Mouse (Mus musculus) layer of hippocampus, adult 9-10 months (tissue): ENCODE results near the gene Rtkn.
"Not testable (repeated sequence)": the region's sequence is repeated elsewhere in the genome, so short reads cannot be mapped to it uniquely, and the experiment has no call there.

Experiments
- DNase-seq: peaks from one replicate; pipeline ENCODE4 v3.0.0; 2022; ENCODE audit warnings: low spot score

The Rtkn gene

DNA sequence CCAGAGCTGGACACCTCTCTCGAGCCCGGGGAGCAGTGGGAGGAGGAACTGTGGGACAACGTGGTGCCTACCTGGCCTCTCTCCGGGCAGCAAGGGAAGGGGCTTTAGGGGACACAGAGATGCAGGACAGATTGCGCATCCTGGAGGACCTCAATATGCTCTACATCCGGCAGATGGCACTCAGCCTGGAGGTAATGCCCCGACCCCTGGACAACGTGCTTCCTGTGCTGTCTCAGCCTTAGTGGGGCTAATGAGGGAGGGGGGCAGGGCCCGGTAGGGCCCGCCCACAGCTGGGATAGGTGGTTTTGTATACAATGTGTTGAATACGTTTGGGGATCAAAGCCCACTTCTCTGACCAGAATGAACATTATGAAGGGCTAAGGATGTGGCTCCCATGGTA lies 2.8 kb downstream of the Rtkn start:
- DNase-seq, result no peak

DNA sequence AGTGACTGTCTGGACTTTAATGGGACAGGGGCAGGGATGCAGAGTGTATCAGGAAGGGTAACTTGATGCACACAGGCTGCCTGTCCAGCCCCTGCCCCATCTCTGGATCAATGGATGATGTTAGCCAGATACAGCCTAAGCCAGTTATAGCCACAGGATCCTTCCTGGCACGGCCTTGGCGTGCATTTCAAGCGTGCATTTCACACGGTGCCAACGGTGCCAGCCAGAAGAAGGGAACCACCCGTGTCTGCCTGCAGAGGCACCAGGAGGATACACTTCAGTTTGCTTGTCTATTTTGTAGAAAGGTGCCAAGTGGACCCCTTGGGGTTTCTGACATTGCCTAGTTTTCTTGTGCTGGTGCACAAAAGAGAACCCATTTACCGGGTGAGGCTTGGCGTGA lies 4.8 kb downstream of the Rtkn start:
- DNase-seq, result no peak

DNA sequence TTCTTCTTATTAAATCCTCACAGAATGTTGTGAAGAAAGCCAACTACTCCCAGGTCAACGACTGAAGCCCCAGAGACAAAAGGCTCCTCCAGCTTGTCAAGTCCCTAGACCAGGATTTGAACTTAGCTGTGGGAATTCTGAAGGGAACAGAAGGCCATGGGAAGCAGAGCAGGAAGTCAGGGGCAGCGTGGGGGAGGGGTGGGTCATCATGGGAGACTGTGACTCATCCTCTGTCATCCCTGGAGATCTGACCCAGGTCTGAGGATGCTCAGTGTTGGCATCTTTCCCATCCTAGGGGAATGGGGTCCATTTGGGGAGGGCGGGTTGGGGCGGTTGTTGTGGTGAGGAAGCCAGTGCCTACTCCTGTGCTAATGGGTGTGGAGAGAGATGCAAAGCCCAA lies 6.4 kb downstream of the Rtkn start:
- no peak for DNase-seq

DNA sequence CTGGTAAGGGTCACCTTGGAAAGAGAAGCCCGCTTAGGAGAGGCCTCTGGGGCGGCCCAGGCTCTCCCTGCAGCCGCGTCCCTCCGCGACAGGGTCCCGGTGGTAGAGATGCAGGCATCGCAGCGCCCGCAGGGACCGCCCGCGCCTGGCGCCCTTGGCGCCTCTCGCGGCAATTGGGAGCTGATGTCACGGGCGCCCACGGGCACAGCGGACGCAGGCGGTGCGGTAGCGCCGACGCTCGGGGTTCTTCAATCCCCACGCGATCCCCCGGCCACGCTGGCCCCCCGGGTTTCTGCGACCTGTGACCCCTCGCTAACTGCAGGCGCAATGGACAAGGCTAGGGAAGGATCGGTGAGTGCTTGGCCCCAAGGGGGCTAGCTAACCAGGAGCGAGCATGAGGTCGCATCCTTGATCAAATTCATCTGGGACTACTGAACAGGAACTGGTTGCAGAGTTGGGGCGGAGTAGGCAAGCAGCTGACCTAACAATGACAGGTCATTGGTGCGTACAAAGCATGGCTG lies 7.0 kb downstream of the Rtkn start:
- DNase-seq, result no peak

DNA sequence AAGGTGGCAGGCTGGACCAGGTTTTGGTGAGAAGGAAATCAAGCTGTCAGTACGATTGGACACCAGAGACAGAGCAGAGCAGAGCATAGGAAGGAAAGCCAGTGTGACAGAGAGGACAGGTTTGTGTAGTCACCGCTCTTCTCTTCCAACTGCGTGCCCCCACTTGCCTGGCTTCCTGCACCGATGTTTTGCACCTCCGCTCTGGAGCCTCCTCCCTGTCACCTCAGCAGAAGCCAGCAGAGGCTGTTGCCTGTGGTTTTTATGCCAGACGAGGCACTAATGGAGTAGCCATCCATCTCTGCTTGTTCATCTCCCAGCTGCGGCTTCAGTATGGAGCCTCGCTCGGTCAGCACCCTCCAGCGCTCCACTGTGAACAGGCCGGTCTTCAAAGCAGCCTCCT lies 7.6 kb downstream of the Rtkn start:
- no peak for DNase-seq

DNA sequence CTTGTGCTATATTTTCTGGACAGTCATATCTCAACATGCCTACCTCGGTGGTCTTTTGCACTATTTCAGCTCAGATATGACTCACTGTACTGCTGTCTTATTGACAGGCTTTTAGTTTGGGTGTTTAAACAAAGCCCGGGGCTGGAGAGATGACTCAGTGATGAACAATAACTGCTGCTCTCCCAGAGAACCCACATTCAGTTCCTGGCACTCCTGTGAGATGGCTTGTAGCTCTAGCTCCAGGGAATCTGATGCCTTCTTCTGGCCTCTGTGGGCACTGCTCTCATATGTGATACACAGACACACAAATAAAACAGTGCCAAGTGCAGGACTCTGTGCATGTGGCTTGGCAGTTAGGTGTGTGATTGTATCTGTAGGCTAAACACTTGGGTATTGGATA lies 9.9 kb downstream of the Rtkn start:
- no peak for DNase-seq

DNA sequence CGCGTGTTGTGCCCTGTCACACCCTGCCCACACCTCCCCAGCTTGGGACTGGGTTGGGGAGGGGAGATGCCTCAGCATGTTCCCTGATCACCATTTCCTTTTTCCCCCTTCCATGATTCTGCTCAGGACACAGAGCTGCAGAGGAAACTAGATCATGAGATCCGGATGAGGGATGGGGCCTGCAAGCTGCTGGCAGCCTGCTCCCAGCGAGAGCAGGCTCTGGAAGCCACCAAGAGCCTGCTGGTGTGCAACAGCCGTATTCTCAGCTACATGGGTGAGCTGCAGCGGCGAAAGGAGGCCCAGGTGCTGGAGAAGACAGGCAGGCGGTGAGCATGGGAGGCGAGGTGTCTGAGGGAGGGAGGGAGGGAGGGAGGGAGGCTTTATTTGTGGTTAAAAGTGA lies 10.5 kb downstream of the Rtkn start:
- no peak for DNase-seq

DNA sequence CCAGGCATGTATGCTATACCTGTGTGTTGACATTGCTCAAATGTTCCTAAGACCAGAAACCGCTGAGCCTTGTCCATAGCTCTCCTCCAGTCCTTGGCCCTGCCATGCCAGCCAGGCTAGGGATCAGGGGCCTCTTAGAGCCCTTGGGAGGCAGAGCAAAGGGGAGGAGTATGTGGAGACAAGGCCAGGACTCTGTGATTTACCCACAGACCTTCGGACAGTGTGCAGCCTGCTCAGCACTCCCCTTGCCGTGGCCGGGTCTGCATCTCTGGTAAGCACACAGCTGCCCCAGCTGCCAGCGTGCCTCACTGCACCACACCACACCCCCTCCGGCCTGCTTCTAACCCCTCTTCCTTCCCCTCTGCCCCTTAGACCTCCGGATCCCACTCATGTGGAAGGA lies 12.0 kb downstream of the Rtkn start:
- no peak for DNase-seq

DNA sequence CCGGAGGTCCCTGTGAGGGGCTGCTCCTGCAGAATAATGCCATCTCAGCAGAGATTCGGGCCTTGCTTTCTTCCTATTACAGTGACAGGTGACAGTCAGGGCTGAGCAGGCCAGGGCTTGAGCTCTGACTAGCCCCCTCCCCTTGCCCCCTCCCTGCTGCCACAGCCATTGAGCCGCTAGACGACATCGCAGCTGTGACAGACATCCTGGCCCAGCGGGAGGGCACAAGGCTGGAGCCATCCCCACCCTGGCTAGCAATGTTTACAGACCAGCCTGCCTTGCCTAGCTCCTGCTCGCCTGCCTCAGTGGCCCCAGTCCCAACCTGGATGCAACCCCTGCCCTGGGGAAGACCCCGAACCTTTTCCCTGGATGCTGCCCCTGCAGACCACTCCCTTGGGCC lies 16.5 kb downstream of the Rtkn start:
- DNase-seq, result no peak

DNA sequence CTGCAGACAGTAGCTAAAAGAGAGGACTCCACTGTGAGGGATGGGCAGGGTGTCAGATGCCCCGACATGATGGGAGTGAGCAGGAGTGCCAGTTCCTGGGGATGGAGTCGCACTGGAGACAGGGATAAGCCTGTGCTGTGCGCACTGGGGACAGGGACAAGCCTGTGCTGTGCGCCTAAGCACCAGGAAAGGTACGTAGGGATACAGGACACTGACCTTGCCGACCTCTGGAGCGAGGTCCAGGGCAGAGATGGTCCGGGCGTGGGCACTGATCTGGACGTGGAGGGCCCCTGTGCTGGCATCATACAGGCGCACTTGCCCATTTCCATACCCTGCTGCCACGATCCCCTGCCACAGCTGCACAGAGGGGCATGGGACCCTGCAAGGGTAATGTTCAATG lies 17.8 kb downstream of the Rtkn start:
- no peak for DNase-seq

DNA sequence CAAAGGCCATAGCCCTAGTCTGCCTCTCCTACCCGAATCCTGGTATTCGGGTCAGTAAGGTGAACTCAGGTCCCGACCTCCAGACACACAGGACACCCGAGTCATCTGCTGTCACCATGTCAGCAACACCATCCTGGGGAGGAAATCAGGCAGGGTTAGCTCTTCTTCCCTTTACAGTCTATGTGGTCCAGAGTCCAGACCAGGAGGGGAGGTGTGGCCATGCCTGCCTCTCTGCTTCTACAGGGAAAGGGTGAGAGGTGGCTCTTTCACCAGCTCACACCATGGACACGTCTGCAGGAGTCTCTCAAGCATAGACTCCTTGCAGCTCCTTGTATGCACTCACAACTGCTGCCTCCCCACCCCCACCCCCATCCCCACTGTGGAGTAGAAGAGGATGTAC lies 18.2 kb downstream of the Rtkn start:
- no peak for DNase-seq

DNA sequence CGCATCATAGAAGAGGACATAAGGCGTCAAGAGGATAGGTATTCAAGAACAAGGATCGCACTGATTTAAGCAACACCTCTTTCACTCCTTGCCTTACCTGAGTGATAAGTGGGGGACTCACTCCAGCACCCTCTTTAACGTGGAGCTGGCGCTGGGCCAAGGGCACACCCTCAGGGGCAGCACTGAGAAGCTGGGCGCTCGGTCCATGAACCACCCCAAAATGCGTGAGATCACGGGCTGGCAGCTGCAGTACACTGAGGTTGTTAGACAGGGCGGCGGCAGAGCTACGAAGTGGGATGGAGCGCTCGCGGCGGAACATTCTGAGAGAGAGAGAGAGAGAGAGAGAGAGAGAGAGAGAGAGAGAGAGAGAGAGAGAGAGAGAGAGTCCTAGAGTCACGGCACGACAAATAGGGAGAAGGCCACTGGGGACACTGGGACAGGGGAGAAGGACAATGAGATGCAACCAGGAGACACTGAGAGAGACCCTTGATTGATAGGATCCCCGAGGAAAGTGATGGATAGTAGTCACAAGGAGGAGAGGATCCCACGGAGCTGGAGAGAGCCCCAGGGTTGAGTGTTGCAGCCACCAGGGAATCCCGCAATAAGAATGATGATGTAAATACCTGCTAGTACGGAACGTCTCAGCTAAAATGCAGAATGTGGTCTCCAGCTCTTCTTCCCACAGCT lies 20.4 kb downstream of the Rtkn start:
- no peak for DNase-seq

DNA sequence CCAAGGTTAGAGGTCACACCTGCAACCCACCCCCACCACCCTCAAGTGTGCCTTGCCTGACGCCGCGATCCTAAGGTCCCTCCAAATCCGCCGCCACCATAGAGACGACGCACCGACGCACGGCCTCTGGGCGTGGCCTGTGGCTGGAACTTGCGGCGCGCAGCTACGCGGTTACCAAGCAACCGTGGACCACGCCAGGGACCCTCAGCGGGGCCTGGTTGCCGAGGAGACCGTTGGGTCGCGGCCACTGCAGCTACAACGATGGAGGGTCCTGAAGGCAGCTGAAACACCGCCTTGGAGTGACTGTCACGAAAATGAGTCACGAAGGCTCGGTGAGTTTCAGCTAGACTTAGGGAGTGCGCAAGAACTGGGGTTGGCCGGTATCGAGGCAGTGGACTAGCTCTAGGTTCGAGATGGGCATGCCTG lies 21.0 kb downstream of the Rtkn start, which contains the start of the genes Wdr54 and 1700003E16Rik:
TSS of gene Wdr54 (minus strand) at position 139 of the 426 bp plus-strand sequence.
TSS of gene 1700003E16Rik (plus strand) at position 146 of the 426 bp plus-strand sequence.
- DNase-seq, result no peak

DNA sequence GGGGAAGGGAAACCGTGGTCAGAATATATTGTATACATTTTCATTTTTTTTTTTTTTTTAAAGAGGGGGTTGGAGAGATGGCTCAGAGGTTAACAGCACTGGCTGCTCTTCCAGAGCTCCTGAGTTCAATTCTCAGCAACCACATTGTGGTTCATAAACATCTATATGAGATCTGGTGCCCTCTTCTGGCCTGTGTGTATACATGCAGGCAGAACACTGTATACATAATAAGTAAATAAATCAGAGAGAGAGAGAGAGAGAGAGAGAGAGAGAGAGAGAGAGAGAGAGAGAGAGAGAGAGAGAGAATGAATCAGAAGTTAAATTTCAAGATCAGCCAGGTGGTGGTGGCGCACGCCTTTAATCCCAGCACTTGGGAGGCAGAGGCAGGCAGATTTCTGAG lies 24.2 kb downstream of the Rtkn start:
- DNase-seq, result not testable (repeated sequence)

DNA sequence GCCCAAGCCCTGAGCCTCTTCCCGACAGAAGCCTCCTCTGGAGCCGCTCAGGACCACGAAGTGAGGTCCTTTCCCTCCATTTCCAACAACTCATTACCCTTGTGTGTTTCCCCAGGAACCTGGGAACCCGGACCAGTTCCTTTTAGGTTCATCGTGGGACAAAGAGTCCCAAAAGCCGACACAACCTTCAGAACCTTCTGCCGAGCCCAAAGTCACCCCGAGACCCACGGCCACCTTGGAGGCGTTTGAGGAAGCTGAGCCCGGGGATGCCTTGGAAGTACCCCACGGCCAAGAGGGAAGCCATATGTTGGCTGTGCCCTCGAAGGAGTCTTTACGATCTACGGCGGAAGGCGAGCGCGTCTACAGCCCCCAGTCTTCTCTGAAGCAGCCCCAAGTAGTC lies 26.2 kb downstream of the Rtkn start:
- no peak for DNase-seq

DNA sequence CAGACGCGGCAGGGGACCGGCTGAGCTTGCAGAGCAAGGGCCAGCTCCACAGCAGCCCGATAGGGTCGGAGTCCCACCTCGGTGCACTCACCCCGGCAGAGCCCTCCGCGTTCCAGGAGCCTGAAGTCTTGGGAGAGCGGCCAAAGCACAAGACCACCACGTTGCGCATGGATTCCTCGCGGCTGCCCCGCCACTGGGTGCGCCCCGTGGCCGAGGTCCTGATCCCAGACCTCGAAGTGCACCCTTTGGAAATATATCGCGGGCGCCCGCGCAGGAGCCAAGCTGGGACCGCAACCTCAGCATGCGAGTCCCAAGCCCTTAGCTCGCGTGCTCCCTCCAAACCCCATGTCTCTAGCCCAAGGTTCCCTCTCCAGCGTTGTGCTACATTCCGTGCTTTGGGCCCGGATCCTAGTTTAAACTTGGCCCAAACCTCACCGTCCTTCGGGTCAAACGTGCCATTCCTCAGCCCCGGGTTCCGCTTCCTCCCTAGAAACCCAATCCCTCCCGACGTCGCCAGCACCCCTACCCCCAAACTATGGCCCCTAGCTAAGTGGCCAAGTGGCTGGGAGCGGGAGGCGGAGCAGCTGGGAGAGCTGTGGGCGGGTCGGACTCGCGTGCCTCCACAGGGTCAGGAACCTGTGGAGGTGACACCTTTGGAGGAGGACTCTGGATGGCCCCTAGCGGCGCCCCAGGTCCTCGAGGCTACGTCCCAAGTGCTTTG lies 26.8 kb downstream of the Rtkn start:
- DNase-seq, result no peak

DNA sequence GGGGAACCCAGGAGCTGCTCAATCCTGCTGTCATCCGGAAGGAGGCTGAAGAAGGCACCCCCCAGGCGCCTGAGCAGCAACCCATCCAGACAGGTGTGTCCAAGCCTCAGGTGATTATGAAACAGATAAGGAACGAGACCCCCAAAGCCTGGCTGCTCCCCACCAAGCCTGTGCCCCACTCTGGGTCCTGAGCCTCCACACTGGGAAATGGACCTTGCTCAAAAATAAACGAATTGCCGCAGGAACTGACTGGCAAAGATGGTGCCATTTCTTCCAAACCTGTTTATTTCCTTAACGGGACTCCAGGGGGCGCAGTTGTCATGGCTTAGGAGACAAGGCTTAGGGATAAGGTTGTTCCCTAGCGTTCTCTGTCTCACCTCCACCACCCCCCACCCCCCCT lies 27.4 kb downstream of the Rtkn start:
- no peak for DNase-seq

DNA sequence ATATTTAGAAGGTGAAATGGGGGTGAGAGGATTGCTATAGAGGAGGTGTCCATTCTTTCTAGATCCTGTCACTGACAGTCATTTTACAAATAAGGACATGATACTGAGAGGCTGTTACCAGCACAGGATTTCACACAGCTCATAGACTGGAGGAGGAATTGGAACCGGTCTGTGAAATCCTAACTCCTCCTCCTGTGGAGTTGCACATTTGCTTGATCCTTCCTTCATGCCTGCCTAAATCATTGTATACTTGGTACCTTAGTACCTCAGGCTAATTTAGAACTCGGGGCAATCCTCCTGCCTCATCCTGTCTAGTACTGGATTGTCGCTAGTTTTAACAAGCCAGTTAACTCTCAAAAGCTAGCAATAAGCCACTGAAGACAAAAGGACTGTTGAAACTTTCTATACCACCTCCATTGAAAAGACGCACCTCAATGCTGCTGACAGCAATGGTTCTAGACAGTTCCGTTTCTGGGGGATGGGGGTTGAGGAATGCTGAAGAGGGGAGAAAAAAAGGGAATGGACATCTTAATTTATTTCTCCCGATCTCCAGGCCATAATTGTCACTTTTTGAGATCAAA lies 29.9 kb downstream of the Rtkn start:
- no peak for DNase-seq

DNA sequence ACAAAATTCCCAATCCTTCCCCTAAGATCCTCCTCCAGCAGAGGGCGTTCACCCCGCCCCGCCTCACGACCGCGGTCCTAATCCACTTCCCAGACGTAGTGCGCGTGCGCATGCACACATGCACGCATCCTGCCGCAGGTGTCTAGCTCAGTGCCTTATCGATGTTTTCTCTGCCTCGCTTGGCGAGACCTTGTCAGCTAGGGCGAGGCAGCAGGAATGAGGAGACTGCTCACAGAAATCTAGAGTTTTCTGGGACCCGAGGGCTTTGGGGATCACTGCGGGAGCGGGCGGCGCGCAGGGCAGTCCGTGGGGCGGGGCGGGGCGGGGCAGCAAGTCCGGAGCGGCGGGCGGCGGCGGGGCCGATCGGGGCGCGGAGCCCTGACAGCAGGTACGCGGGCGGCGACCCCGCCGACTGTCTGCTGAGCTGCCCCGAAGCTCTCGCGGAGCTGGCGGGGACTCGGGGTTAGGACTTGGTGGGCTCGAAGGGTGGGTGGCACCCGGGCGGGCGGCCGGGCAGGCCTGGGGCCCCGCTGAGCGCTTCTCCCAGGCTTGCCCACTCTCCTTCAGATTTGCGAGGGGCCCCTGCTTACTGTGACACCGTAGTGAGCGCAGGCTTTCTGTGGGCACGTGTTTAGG lies 30.5 kb downstream of the Rtkn start, which contains the start of gene Dctn1:
TSS of gene Dctn1 (plus strand) at position 314 of the 636 bp plus-strand sequence.
- DNase-seq, result peak; percentile 92

DNA sequence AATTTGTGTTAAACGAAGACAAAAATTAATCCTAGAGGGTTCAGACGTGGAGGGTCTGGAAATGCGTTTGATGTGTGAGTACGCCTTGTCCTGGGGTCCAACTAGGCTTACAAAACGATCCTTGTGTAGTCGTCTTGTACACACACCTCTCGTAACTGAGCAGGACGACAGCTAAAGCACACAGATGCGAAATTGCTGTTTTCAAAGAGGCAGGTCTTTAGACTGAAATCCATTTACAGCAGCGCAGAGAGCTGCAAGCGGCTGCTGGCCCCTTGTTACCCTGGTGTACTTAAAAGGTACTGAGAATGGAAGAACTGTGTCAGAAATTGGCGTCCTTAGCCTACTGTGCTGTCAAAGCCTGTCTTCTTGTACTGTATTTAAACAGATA lies 31.0 kb downstream of the Rtkn start:
- DNase-seq, result no peak

DNA sequence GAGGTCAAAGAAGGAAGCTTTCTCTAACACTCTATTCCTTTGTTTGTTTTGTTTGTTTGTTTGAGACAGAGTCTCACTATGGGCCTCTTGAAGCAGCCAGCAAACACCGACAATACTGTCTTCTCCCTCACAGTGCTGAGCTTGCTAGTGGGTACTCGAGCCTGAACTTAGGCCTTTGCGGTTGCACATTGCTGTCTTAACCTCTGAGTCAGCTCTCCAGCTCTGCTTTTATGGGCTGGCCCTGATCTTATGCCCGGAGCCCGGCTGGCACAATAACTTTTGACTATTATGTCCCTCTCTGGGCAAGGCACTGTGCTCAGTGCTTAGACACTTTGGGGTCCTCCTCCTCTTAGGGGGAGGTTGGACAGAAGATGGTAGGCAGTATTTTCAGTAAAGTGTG lies 34.6 kb downstream of the Rtkn start:
- DNase-seq, result no peak

DNA sequence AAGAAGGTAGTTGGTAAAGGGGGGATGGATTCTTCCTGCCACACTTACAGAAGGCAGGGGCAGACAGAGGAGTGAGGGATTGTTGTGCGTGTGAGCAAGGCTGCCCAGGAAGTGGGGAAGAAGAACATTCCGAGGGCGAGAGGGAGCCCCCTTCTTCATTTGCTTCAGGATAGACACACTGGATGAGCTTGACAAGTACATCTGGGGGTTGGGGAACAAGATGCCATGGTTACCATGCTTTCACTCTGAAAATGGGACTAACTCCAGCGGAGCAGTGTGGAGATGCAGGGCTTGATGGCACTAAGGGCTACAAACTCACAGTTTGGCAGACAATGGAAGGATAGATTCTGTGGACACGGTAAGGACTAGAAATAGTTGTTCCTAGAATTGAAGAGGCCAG lies 35.8 kb downstream of the Rtkn start:
- DNase-seq, result no peak
